Mouse (Mus musculus): Measurements from ENCODE around the gene Efna1.

Efna1 gene

DNA sequence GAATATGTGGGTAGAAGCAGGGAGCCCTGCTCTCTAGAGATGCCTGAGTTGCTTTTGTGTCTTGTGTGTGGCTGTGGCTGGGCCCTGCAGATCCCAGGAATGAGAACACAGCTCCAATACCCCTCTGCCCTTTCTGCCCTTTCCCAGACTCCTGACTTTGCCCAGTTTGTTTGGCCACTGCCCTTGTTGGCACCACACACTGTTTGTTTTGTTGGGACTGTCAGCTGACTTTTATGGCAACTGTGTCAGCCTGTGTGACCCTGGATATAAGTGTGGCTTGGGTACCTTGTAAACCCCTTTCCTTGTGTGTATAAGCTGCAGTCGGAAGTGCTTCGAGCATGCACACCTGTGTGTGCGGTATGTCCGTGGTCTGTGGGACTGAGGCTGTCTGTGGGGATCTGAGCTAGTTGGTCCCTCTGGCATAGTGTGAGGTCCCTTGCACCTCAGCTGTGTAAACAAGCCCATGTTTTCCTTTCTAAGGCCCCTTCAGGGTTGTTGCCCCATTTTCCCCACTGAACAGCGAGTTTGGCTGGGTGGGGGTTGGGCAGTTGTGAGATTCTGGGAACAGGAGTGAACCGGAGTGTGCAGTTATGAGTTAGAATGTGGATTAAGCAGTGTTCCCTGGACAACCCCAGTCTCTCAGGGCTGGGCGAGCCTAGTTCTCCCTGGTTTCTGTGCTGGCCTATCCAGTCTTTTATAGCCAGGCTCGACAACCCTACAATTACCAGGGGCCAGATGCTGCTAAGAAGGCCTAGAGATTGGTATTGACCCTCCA is 24.8 kb upstream of the Efna1 start:
- peak; percentile 92 for DNase-seq (ENCODE audit: low spot score)

- no peak for DNase-seq (ENCODE audit: low spot score)
These were observed 24.2 kb upstream of the Efna1 start for GRCm38 (mm10) chr3:89305105-89305504.

DNA sequence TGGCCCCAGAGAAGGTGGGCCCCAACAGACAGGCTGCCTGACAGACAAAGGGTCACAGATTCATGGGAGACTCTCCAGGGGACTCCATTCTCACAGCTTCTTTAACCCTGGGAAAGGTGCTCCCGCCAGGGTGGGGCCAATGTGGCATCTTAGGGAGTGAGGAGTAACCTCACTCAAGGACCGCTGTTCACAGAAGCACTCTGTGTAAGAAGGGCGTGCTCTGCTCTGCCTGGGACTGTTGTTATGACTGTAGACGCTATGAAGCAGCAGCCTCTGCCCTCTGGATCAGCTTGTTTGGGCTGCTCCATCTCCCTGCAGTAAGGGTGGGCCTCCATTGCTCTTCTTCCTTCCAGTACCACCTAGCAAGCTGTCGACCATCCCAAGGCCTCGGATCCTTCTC is 23.5 kb upstream of the Efna1 start:
- DNase-seq (ENCODE audit: low spot score) = no peak

DNA sequence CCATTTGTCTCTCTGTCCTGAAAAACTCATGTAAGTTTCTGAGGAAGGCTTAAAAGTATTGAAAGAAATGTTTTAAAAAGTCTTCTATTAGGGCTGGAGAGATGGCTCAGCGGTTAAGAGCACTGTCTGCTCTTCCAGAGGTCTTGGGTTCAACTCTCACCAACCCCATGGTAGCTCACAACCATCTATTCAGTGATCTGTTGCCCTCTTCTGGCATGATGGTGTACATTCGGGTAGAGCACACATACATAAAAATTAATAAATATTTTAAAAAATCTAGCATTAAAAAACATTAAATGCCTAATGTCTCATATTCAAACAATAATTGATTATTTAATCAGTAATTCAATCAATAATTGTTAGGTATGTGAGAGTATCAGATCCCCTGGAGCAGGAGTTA is 19.6 kb upstream of the Efna1 start:
- DNase-seq (ENCODE audit: low spot score) = no peak

- no peak for DNase-seq (ENCODE audit: low spot score)
These were observed 19.1 kb upstream of the Efna1 start for GRCm38 (mm10) chr3:89300071-89300470.

- DNase-seq (ENCODE audit: low spot score) = no peak
These were observed 18.6 kb upstream of the Efna1 start for GRCm38 (mm10) chr3:89299499-89299898.

- no peak for DNase-seq (ENCODE audit: low spot score)
These were observed 18.0 kb upstream of the Efna1 start for GRCm38 (mm10) chr3:89298908-89299307.

DNA sequence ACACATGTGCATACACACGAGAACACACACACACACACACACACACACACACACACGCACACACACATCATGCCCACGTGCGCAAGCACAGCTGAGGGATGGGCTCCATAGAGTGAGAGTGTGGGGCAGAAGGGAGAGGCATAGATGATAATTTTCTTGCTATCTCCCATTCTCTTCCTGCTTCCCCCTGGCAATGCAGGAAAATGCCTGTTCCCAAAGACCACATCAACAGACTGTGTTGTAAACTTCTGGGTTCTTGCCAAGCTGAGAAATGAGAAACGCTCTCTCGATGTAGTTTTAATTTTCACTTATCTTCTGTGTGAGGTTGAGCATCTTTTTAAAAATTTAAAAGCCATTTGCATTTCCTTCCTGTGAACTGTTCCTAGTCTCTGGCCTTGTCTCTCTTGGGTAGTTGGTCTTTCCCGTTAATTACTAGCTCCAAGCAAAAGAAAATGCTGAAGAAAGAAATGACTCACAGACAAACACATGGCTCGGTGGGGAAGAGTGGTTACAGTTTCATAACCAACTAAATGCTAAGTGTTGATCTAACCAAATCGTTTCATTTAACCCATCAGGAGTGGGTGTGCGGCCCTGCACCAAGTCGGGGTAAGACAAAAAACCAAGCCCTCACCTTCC is 15.9 kb upstream of the Efna1 start:
- DNase-seq (ENCODE audit: low spot score) = no peak

DNA sequence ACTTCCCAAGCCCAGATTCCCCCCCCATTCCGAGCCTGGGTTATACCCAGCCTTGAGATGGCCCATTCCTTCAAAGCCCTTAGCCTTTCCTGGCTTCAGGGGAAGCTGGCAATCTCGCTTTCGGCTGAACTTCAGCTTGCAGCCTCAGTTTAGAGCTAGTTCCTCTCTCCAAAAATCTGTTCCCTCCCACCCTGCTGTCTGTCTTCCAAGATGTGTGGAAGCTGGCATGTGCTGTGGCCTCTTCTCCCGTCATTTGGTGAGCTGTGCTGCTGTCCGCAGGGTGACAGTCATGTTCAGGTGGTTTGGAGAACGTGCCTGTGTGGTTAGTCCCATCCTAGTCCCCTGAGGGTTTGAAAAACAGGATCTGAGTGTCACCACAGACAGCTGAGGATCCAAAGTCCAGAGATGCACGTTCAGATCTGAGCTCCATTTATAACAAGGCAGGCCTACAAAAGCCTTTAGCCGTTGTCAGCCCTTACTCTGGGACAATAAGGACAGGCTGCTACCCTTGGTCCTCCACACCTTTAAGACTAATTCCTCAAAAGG is 14.8 kb upstream of the Efna1 start:
- DNase-seq (ENCODE audit: low spot score) = no peak

- DNase-seq (ENCODE audit: low spot score) = no peak
These were observed 13.3 kb upstream of the Efna1 start for GRCm38 (mm10) chr3:89294195-89294594.

GRCm38 (mm10) chr3:89293247-89293918 is 12.4 kb upstream of the Efna1 start:
- DNase-seq (ENCODE audit: low spot score) = no peak

GRCm38 (mm10) chr3:89292303-89292702 is 11.4 kb upstream of the Efna1 start:
- no peak for DNase-seq (ENCODE audit: low spot score)

- DNase-seq (ENCODE audit: low spot score) = no peak
These were observed 10.9 kb upstream of the Efna1 start for GRCm38 (mm10) chr3:89291874-89292273.

GRCm38 (mm10) chr3:89288503-89288928 is 7.6 kb upstream of the Efna1 start:
- DNase-seq (ENCODE audit: low spot score) = peak; percentile 52

DNA sequence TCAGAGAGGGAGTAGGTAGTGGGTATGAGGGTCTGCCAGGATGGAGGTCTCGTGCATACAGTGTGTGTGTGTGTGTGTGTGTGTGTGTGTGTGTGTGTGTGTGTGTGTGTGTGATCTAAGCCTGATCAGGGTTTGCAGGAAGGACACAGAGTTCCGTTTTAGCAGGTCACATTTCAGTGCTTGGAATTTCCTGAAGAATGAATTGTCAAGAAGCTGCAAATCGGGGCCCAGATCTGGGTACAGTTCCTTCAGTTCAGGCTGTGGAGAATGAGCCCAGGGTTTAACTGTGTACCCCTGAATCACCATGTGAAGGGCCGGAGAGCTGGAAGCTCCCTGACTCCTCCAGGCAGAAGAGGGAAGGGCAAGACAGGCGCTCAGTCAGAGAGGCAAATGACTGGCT is 6.3 kb upstream of the Efna1 start:
- no peak for DNase-seq (ENCODE audit: low spot score)

- no peak for DNase-seq (ENCODE audit: low spot score)
These were observed 4.6 kb upstream of the Efna1 start for GRCm38 (mm10) chr3:89285526-89285925.

DNA sequence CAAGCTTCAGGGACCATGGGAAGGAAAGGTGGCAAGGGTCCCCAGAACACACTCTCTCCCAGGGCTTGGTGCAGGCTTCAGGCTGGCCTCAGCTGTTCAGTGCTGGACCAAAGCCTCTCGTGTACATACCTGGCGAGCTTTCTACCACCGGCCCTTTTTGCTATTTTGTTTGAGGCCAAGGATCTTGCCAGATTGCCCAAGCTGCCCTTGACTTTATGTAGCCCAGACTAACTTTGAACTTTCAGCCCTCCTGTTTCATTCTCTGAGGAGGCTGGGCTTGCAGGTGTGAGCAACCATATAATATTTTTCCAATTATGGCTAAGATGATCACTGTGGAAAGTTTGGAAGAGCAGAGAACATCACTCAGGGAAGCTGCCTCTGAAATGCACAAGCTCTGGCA is 3.3 kb upstream of the Efna1 start:
- no peak for DNase-seq (ENCODE audit: low spot score)

DNA sequence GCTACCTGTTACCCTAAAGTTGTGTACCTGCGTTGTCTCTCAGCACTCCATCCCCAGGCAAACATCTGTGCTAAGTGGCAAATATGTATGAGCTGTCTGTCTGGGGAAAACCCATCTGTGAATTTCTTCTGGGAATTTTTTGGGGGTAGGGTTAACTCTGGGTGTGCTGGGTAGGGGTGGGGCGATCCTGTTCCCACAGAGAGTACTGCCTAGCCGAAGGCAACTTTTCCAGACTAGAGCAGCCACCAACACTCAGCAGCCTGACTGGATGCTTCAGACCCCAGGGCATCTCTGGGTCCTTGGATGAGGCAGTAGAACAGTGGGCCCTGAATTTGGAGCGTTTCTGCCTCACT is 1.3 kb upstream of the Efna1 start:
- DNase-seq (ENCODE audit: low spot score) = no peak

DNA sequence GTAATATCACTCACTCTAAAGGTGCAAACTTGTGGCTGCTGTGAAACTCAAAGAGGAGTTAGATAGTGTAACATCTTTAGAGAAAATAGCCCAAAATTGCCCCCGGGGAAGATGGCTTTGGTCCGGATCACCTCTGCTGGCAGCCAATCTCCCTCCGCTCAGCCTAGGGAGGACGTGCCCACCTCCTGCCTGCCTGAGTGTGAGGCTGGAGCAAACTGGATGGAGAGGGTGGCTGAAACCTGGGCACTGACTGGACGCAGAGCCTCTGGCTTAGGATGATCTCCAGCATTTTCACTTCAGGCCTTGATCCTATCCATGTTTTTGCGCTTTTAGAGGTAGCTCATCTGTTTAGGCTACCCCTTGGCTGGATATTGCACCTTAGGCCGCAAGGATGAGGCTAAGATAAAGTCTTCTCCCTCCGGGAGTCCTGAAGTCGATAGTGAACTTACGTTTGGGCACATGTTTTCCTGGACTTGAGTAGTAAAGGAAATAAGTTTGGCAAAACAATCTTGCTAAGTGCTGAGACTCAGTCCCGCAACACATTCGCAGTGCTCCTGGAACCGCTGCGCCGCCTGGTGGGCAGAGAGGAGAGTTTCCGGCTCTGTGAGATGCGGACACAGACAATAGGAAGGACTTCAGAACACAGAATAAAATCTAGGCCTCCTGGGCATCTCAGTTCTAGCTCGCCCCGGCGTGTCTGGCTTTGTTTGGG is 793 bp upstream of the Efna1 start:
- DNase-seq (ENCODE audit: low spot score) = peak; percentile 90

DNA sequence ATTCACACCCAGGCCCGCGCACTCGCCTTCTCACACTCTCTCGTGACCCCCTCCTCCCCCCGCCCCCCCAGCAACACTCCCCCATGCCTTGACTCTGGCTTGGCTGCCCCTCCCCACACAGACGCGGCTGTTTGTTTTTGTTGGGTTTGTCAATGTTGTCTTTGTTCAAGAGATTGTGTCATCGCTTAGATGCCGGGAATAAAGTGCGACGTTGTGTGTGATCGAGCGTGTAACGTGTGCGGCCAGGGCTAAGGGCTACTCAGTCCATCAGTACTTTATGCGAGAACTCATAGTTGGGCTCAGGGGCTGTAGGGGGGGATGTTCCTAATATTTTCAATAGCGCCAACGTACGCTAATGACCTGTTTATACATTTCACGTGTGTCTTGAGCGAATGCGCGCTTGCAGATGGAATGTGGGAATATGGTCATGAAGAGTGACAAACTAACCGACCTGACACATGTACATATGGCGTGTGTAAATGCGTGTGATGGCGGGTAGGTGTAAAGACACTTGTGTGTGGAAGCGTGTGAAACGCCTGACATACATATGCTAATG is 814 bp downstream of the Efna1 start:
- DNase-seq (ENCODE audit: low spot score) = peak; percentile 67

DNA sequence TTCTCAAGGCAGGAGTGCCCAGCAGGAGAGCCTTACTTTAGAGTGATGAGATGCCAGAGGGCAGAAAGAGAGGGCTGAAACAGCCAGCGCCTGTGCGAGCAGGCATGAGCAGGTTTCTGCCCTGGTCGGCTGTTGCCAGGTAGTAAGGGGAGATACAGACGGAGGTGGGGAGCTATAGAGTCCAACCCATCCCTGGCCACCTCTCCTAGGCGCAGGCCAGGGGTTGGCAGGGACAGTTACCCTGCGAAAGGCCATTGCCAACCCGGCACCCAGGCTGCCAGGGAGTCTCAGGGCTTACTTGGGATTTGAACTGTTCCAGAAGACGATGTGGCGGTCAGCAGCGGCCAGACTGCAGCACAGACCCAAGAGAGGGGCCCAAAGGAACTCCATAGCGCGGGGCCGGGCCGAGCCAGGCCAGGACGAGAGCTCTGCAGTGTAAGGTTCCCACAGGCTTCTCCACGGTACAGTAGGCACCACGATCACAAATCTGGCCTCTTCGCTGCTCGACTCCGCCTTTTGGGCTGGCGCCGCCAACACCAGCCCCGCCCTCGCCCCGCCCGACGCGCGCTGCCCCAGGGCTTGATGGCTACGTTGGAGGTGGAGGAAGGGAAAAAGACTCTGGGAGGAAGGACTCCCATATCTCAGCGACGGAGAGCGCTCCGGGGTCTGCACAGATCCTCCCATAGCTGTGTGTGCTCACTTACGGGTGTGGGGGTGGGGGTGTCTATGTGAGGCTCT is 1.6 kb downstream of the Efna1 start:
- DNase-seq (ENCODE audit: low spot score) = peak; percentile 89
